In genomic region chr6:37790878-37791277, GRCm38 (mm10) we compare ENCODE assay signal across 29 mouse cellular contexts.
"Had no signal": no experiment of that assay in that cellular context is flagged by ENCODE, and none has a peak within 500 bp of the region (broad histone marks: within the 10 kb centered on the region; RNA-seq: fewer than 3 reads in every experiment).

No protein-coding gene starts in this region.

- ATAC-seq: forebrain, embryonic 13.5 days; forebrain, embryonic 14.5 days; forebrain, embryonic 15.5 days; forebrain, embryonic 16.5 days had no signal

- DNase-seq: cerebellum, adult 2 months; cerebellum, adult 8-10 months; cerebellum, adult 9-10 months; cerebellum, adult 9-11 months; cerebellum, postnatal 10 days; cerebellum, postnatal 14 days; cerebellum, postnatal 25 days; cerebellum, postnatal 36 days; embryo, embryonic 11 days; gastrocnemius, adult 2 months; gastrocnemius, postnatal 10 days; gastrocnemius, postnatal 14 days; gastrocnemius, postnatal 25 days; gastrocnemius, postnatal 36 days; heart, adult 11 months; heart, adult 18-20 months; heart, adult 2 months had no signal

- H3K27ac ChIP-seq: embryonic facial prominence, embryonic 10.5 days; embryonic facial prominence, embryonic 12.5 days; embryonic facial prominence, embryonic 13.5 days; embryonic facial prominence, embryonic 15.5 days; forebrain, embryonic 10.5 days; forebrain, embryonic 12.5 days; forebrain, embryonic 13.5 days; forebrain, embryonic 15.5 days; gastrocnemius, adult 2 months; heart, adult 2 months had no signal

- H3K9me3 ChIP-seq: embryonic facial prominence, embryonic 10.5 days; embryonic facial prominence, embryonic 12.5 days; embryonic facial prominence, embryonic 15.5 days; forebrain, embryonic 13.5 days; forebrain, embryonic 15.5 days had no signal

- H3K27me3 ChIP-seq: embryonic facial prominence, embryonic 12.5 days; embryonic facial prominence, embryonic 13.5 days; embryonic facial prominence, embryonic 15.5 days; forebrain, embryonic 12.5 days; forebrain, embryonic 13.5 days; forebrain, embryonic 15.5 days had no signal

- H3K9ac ChIP-seq: embryonic facial prominence, embryonic 12.5 days; embryonic facial prominence, embryonic 13.5 days; embryonic facial prominence, embryonic 15.5 days; forebrain, embryonic 12.5 days; forebrain, embryonic 13.5 days; forebrain, embryonic 15.5 days; forebrain, postnatal 0 days had no signal

- H3K4me2 ChIP-seq: embryonic facial prominence, embryonic 12.5 days; embryonic facial prominence, embryonic 13.5 days; embryonic facial prominence, embryonic 15.5 days; forebrain, embryonic 12.5 days; forebrain, embryonic 13.5 days; forebrain, embryonic 15.5 days had no signal

- H3K4me1 ChIP-seq: embryonic facial prominence, embryonic 10.5 days; embryonic facial prominence, embryonic 12.5 days; embryonic facial prominence, embryonic 13.5 days; embryonic facial prominence, embryonic 15.5 days; forebrain, embryonic 13.5 days; forebrain, embryonic 15.5 days had no signal

- H3K36me3 ChIP-seq: embryonic facial prominence, embryonic 10.5 days; embryonic facial prominence, embryonic 12.5 days; embryonic facial prominence, embryonic 13.5 days; embryonic facial prominence, embryonic 15.5 days; forebrain, embryonic 10.5 days; forebrain, embryonic 12.5 days; forebrain, embryonic 15.5 days had no signal

- H3K4me3 ChIP-seq: embryonic facial prominence, embryonic 10.5 days; embryonic facial prominence, embryonic 12.5 days; embryonic facial prominence, embryonic 13.5 days; embryonic facial prominence, embryonic 15.5 days; erythroblast, embryonic 14.5 days; forebrain, embryonic 10.5 days; forebrain, embryonic 12.5 days; forebrain, embryonic 13.5 days; forebrain, embryonic 15.5 days; gastrocnemius, adult 2 months; heart, adult 2 months had no signal
